Mouse (Mus musculus) adrenal gland, adult (tissue): ENCODE results near the gene Cyp4f37.
"Not testable (repeated sequence)": the region's sequence is repeated elsewhere in the genome, so short reads cannot be mapped to it uniquely, and the experiment has no call there.

Experiments
- DNase-seq, 2 experiments: peaks; one replicate each; pipeline ENCODE4 v3.0.0; 2022 to 2023; ENCODE audit warnings: low spot score in 1 of 2; ENCODE audit not compliant: inconsistent age in 2 of 2

Gene Cyp4f37

GRCm38 (mm10) chr17:32621018-32621417, at the start of gene Cyp4f37:
TSS of gene Cyp4f37 (plus strand) at chr17:32621309.
- DNase-seq: not testable (repeated sequence)

- not testable (repeated sequence) for DNase-seq
Observed at GRCm38 (mm10) chr17:32573286-32573685, 47.8 kb upstream of the Cyp4f37 start.

GRCm38 (mm10) chr17:32577496-32578186, 43.5 kb upstream of the Cyp4f37 start:
- peak in 1 of 2 experiments; percentile 28 for DNase-seq

GRCm38 (mm10) chr17:32596494-32596893, 24.6 kb upstream of the Cyp4f37 start:
- no peak for DNase-seq

- peak in 1 of 2 experiments; percentile 19 for DNase-seq
Observed at GRCm38 (mm10) chr17:32608055-32608454, 13.1 kb upstream of the Cyp4f37 start.

GRCm38 (mm10) chr17:32610231-32610630, 10.9 kb upstream of the Cyp4f37 start:
- not testable (repeated sequence) for DNase-seq

- no peak for DNase-seq
Observed at GRCm38 (mm10) chr17:32610896-32611295, 10.2 kb upstream of the Cyp4f37 start.

GRCm38 (mm10) chr17:32612417-32612816, 8.7 kb upstream of the Cyp4f37 start:
- no peak for DNase-seq

GRCm38 (mm10) chr17:32617252-32617651, 3.9 kb upstream of the Cyp4f37 start:
- no peak for DNase-seq

GRCm38 (mm10) chr17:32629726-32630125, 8.6 kb downstream of the Cyp4f37 start:
- not testable (repeated sequence) for DNase-seq

GRCm38 (mm10) chr17:32631936-32632335, 10.8 kb downstream of the Cyp4f37 start:
- DNase-seq: no peak

- DNase-seq: not testable (repeated sequence)
Observed at GRCm38 (mm10) chr17:32634242-32634971, 13.3 kb downstream of the Cyp4f37 start.

GRCm38 (mm10) chr17:32634972-32635314, 13.8 kb downstream of the Cyp4f37 start:
- DNase-seq: peak; percentile 83 to 96

- no peak for DNase-seq
Observed at GRCm38 (mm10) chr17:32636341-32636740, 15.2 kb downstream of the Cyp4f37 start.

- DNase-seq: no peak
Observed at GRCm38 (mm10) chr17:32637151-32637550, 16.0 kb downstream of the Cyp4f37 start.

GRCm38 (mm10) chr17:32646631-32647030, 25.5 kb downstream of the Cyp4f37 start:
- DNase-seq: no peak

- DNase-seq: no peak
Observed at GRCm38 (mm10) chr17:32653860-32654259, 32.8 kb downstream of the Cyp4f37 start.

- DNase-seq: no peak
Observed at GRCm38 (mm10) chr17:32657041-32657440, 35.9 kb downstream of the Cyp4f37 start.

- DNase-seq: no peak
Observed at GRCm38 (mm10) chr17:32658246-32658645, 37.1 kb downstream of the Cyp4f37 start.

GRCm38 (mm10) chr17:32658712-32659111, 37.6 kb downstream of the Cyp4f37 start, which contains the start of gene Cyp4f40:
TSS of gene Cyp4f40 (plus strand) at chr17:32658900.
- DNase-seq: peak; percentile 88 to 91

GRCm38 (mm10) chr17:32673976-32674375, 52.9 kb downstream of the Cyp4f37 start:
- no peak for DNase-seq

- DNase-seq: no peak
Observed at GRCm38 (mm10) chr17:32676040-32676635, 55.0 kb downstream of the Cyp4f37 start.
